Mouse (Mus musculus) E14TG2a.4 (cell line): Measurements from ENCODE around the gene Rps6ka3.

Source experiments
- CTCF ChIP-seq: conservative IDR thresholded peaks from 2 replicates; pipeline ENCODE4 v1.5.1; 2014; ENCODE audit warnings: low read length
- POU5F1 ChIP-seq: IDR thresholded peaks from 2 replicates; pipeline ENCODE4 v1.6.1; 2014; ENCODE audit warnings: low read length, borderline replicate concordance

GRCm38 (mm10) chrX:159286765-159287164 lies 76.7 kb downstream of the Rps6ka3 start:
- peak; percentile 52 for TF ChIP-seq CTCF
- TF ChIP-seq POU5F1, result no peak
